Mouse (Mus musculus): Measurements from ENCODE around the gene Ndnf. TPM values are rescaled to one million over a fixed set of nuclear protein-coding genes. Genes with fewer than 3 reads are reported as not detected.

Ndnf gene
- polyA plus RNA-seq (2012; rRNA removed), result 0.02 and 0.08 TPM in 2 replicates

GRCm38 (mm10) chr6:65671451-65671850 is at the start of gene Ndnf:
TSS of gene Ndnf (plus strand) at chr6:65671590.

Other genes starting within 250 kb of the Ndnf start
- gene Tnip3, start 146.3 kb upstream of the Ndnf start, polyA plus RNA-seq (2012; rRNA removed), result 0.01 TPM in 1 of 2 replicates, not detected in the other
- 1.4 and 1.8 TPM in 2 replicates for gene Prdm5, start 107.4 kb downstream of the Ndnf start, polyA plus RNA-seq (2012; rRNA removed)